Mouse (Mus musculus) intestine, embryonic 15.5 days (tissue): Measurements from ENCODE around the gene Errfi1. TPM values are rescaled to one million over a fixed set of nuclear protein-coding genes. Genes with fewer than 3 reads are reported as not detected.

Experiments used
- ATAC-seq: fragments of 200-750 bp; cut with Nextera tagmentation; 2 replicates; pipeline ENCODE4 v1.8.0; 2017; ENCODE audit warnings: moderate TSS enrichment, moderate library complexity
- H3K27ac ChIP-seq: fragments of 300-500 bp; sonication (generic); 2 replicates; pipeline ENCODE4 v1.5.1; 2015; ENCODE audit warnings: mild to moderate bottlenecking, inconsistent platforms
- H3K27me3 ChIP-seq: fragments of 300-500 bp; sonication (generic); replicated peaks from 2 replicates; pipeline ENCODE4 v1.6.1; 2015; ENCODE audit warnings: inconsistent platforms
- H3K36me3 ChIP-seq: fragments of 300-500 bp; sonication (generic); 2 replicates; pipeline ENCODE4 v1.6.1; 2015; ENCODE audit warnings: inconsistent platforms
- H3K4me1 ChIP-seq: fragments of 300-500 bp; sonication (generic); replicated peaks from 2 replicates; pipeline ENCODE4 v1.6.1; 2015; ENCODE audit warnings: inconsistent platforms
- H3K4me2 ChIP-seq: fragments of 300-500 bp; sonication (generic); replicated peaks from 2 replicates; pipeline ENCODE4 v1.6.1; 2015; ENCODE audit warnings: mild to moderate bottlenecking, inconsistent platforms
- H3K4me3 ChIP-seq: fragments of 300-500 bp; sonication (generic); replicated peaks from 2 replicates; pipeline ENCODE4 v1.5.1; 2015; ENCODE audit warnings: inconsistent platforms
- H3K9ac ChIP-seq: fragments of 300-500 bp; sonication (generic); 2 replicates; pipeline ENCODE4 v1.6.1; 2015; ENCODE audit warnings: inconsistent platforms
- H3K9me3 ChIP-seq: fragments of 300-500 bp; sonication (generic); 2 replicates; pipeline ENCODE4 v1.6.1; 2016; ENCODE audit warnings: inconsistent platforms
- WGBS: fragments of 180-500 bp; shearing (Covaris S2); methylation state at CpG from one replicate; pipeline ENCODE4 v1.1.7; 2015; 5-methylcytosine and 5-hydroxymethylcytosine counted together
- polyA plus RNA-seq: library from polyadenylated mRNA; unstranded; fragments of >200 nt; fragmentation: Nextera tagmentation; extraction: Ambion mirVana; gene quantifications from 2 replicates; pipeline ENCODE4 v1.2.1, GENCODE M21; 2015

Gene Errfi1
- polyA plus RNA-seq, 1 experiment from 2014 or later: 27.8 TPM

DNA sequence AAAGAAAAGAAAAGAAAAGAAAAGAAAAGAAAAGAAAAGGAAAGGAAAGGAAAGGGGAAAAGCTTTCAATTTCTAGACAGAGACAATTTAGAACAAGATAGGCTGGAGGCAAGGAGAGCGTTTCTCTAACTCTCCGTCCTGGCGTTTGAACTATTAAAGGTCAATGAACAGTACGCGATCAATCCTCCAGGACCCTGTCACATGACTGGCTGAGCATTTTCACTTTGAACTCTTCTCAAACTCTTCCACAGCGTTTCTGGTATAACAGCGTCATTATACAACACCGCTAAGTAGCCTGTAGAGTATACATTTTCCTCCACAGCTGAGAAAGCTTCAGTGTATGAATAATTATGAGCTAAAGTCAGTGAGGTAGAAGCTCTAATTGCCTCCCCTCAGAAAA is 1.7 kb upstream of the Errfi1 start:
- Histone ChIP-seq H3K4me3 (no peak overlapping the region), H3K9ac (no peak overlapping the region), H3K27me3 (no peaks in the 10 kb centered on the region), H3K27ac (no peak overlapping the region), H3K4me1 (0 out of 2 replicates have a peak, but pooled peaks cover 4% of the 10 kb centered on the region), H3K4me2 (0 out of 2 replicates have a peak overlapping the region, but pooled peaks have one; percentile 17), H3K36me3 (no peaks in the 10 kb centered on the region), H3K9me3 (no peaks in the 10 kb centered on the region)
- 39% methylated on average over 8 of the region's 8 CpGs for WGBS
- no peak for ATAC-seq

DNA sequence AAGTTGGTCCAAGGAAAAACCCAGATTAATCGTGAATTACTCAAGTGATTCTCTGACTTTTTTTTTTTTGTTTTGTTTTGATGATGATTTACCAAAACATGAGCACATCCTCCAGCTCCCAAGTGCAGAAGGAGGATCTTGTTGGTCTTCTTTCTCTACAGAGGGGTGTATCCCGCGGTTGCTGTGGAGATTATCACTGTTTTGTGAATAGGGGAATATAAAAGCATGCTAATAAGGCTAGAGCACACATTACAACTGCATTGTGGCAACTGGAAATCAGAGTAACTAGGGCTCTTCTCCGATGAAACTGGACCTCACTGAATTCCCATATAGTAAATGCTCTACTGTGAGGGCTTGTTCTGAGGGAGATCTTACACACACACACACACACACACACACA is 1.2 kb upstream of the Errfi1 start:
- Histone ChIP-seq H3K36me3 (no peaks in the 10 kb centered on the region), H3K9ac (no peak overlapping the region), H3K27me3 (no peaks in the 10 kb centered on the region), H3K4me3 (no peak overlapping the region), H3K27ac (peak overlapping the region; percentile 25; the same call in 1 of the 2 replicates), H3K9me3 (no peaks in the 10 kb centered on the region), H3K4me1 (0 out of 2 replicates have a peak, but pooled peaks cover 5% of the 10 kb centered on the region), H3K4me2 (no peak overlapping the region)
- WGBS: 52% methylated on average over 4 of the region's 4 CpGs
- no peak for ATAC-seq

DNA sequence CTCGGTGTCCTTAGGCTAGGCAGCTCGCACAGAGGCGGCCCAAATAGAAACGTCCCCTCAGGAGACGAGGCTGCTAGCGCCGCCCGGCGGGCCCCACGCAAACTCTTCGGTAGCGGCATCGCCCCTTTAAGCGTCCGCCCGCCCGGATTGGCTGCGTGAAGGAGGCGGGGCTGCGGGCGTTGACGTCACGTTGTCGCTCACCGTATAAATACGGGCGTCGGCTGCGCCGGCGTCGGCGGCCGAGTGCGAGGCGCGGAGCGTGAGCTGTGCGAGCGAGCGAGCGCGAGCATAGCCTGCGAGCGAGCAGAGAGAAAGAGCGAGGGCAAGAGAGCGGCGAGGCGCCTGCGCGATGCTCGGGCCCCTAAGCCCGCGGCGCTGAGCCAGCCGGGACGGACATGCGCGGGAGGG is 1.1 kb downstream of the Errfi1 start:
- Histone ChIP-seq H3K4me1 (0 out of 2 replicates have a peak, but pooled peaks cover 5% of the 10 kb centered on the region), H3K27me3 (no peaks in the 10 kb centered on the region), H3K4me3 (peak overlapping the region; percentile 91), H3K4me2 (peak overlapping the region; percentile 76), H3K27ac (peak overlapping the region; percentile 99), H3K9ac (peak overlapping the region; percentile 99), H3K36me3 (no peaks in the 10 kb centered on the region), H3K9me3 (no peaks in the 10 kb centered on the region)
- under 1% methylated on average over 56 of the region's 59 CpGs for WGBS
- ATAC-seq: peak; percentile 90

DNA sequence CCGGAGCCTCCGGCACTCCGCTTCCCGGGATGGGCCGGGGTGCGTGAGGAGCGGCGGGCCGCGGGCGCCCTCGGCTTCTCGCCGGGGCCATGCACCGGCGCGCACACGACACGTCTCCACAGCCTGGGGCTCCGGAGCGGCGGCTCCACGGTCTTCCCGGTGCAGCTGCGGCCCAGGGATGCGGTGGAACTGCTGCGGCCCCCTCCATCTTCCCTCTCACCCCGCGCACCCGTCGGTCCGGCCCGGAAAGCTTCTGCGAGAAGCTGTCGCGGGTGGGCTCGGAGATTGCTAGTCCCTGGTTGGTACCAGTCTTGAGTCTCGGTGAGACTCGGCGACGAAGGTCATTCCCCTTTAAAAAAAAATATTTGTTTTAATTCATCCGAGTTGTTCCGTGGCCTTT is 1.6 kb downstream of the Errfi1 start:
- H3K27ac ChIP-seq: peak overlapping the region; percentile 99
- ATAC-seq: peak; percentile 48
- peak overlapping the region; percentile 99 for H3K9ac ChIP-seq
- peak overlapping the region; percentile 76 for H3K4me2 ChIP-seq
- under 1% methylated on average over 42 of the region's 43 CpGs for WGBS
- H3K4me3 ChIP-seq: peak overlapping the region; percentile 91
- 0 out of 2 replicates have a peak, but pooled peaks cover 5% of the 10 kb centered on the region for H3K4me1 ChIP-seq
- no peaks in the 10 kb centered on the region for H3K27me3 ChIP-seq
- H3K9me3 ChIP-seq: no peaks in the 10 kb centered on the region
- no peaks in the 10 kb centered on the region for H3K36me3 ChIP-seq

GRCm38 (mm10) chr4:150860526-150860925 is 6.8 kb downstream of the Errfi1 start:
- Histone ChIP-seq H3K27me3 (no peaks in the 10 kb centered on the region), H3K9ac (no peak overlapping the region), H3K9me3 (no peaks in the 10 kb centered on the region), H3K4me3 (no peak overlapping the region), H3K36me3 (no peaks in the 10 kb centered on the region), H3K27ac (no peak overlapping the region), H3K4me1 (peaks cover 3% of the 10 kb centered on the region; the same call in 1 of the 2 replicates), H3K4me2 (no peak overlapping the region)
- peak; percentile 62; the same call in 1 of the 2 replicates for ATAC-seq
- WGBS: 45% methylated on average over 4 of the region's 4 CpGs

- no peak overlapping the region for H3K4me2 ChIP-seq
- ATAC-seq: no peak
- peaks cover 3% of the 10 kb centered on the region; the same call in 1 of the 2 replicates for H3K4me1 ChIP-seq
- H3K27me3 ChIP-seq: no peaks in the 10 kb centered on the region
- WGBS: 85% methylated on average over 2 of the region's 2 CpGs
- H3K4me3 ChIP-seq: no peak overlapping the region
- no peak overlapping the region for H3K27ac ChIP-seq
- peaks cover 4% of the 10 kb centered on the region; the same call in 1 of the 2 replicates for H3K36me3 ChIP-seq
- no peak overlapping the region for H3K9ac ChIP-seq
- H3K9me3 ChIP-seq: no peaks in the 10 kb centered on the region
Observed at GRCm38 (mm10) chr4:150861161-150861560, 7.4 kb downstream of the Errfi1 start.

DNA sequence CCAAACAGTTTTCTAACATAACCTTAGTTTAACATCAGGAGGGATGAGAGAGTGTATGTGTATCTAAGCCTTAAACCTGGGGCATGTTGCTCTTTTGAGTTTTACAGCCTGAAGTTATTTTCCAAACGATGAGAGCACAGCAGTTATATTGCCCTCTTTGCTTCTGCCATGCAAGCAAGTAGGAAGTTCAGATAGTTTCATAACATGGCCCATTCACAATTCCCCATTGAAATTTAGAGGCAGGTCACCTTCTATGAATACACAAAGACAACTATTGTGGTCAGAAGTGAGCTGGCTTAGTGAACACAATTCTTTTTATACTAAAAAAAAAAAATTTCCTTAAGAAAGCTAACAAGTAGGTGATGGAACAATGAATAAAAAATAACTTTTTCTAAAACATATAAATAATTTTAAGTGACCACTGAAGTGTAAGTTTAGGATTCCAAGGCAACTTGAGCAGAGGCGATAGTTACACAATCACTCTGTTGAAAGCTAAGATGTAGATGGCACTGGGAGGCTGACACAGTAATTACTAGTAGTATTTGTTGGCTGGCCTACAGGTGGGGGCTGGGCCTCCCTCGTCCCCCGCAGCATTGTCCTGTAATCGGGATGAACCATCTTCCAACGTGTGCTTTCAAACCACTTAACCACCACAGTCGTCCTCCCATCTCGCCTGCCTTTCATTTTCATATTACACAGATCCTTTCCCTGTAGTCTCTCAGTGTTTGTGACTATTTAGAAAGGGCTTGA is 9.1 kb downstream of the Errfi1 start:
- Histone ChIP-seq H3K4me1 (no peaks in the 10 kb centered on the region; the same call in 1 of the 2 replicates), H3K9me3 (no peaks in the 10 kb centered on the region), H3K36me3 (peaks cover 17% of the 10 kb centered on the region), H3K4me3 (no peak overlapping the region), H3K4me2 (no peak overlapping the region), H3K9ac (no peak overlapping the region), H3K27ac (no peak overlapping the region), H3K27me3 (no peaks in the 10 kb centered on the region)
- no peak for ATAC-seq
- WGBS: 62% methylated on average over 8 of the region's 8 CpGs

DNA sequence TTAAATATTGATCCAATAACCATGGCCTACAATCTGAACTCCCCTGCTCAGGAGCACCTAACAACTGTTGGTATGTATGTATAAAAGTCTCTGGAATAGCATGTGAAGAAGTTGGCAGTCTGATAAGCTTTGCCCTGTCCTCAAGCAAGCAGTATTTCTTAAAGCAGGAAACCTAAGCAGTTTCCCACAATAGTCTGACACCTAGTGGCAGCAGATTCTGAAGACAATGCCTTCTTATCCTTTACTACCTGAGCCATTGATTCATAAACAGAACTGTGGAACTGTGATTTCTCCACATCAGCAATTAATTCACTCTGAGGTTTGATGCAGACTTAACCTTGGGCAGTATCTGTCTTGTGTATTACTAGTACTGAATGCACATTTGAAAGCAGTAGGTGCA is 11.7 kb downstream of the Errfi1 start:
- H3K27ac ChIP-seq: no peak overlapping the region
- H3K4me3 ChIP-seq: no peak overlapping the region
- no peak overlapping the region for H3K9ac ChIP-seq
- H3K9me3 ChIP-seq: no peaks in the 10 kb centered on the region
- no peaks in the 10 kb centered on the region for H3K27me3 ChIP-seq
- peaks cover 4% of the 10 kb centered on the region; the same call in 1 of the 2 replicates for H3K4me1 ChIP-seq
- no peak overlapping the region for H3K4me2 ChIP-seq
- H3K36me3 ChIP-seq: peaks cover 17% of the 10 kb centered on the region
- ATAC-seq: no peak

DNA sequence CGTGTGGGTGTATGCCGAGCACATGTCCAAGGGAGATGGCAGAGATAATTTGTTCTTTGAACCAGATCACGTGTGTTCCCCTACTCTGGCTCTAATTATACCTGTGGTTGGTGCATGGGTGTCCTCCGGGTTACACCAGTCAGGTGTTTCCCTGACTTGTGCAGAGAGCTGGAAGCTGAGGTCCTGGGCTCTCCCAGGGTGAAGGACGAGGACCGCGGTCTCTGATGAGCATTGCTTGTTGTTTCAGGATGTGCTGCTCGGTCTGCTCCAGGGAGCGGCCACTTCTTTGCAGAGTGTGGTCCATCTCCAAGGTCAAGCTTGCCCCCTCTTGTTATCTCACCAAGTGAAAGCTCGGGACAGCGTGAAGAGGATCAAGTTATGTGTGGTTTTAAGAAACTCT is 12.3 kb downstream of the Errfi1 start:
- 0 out of 2 replicates have a peak, but pooled peaks have one; percentile 11 for ATAC-seq
- Histone ChIP-seq H3K9ac (no peak overlapping the region), H3K36me3 (peaks cover 17% of the 10 kb centered on the region), H3K27ac (no peak overlapping the region), H3K4me1 (peaks cover 4% of the 10 kb centered on the region; the same call in 1 of the 2 replicates), H3K27me3 (no peaks in the 10 kb centered on the region), H3K9me3 (no peaks in the 10 kb centered on the region), H3K4me3 (no peak overlapping the region), H3K4me2 (no peak overlapping the region)
- whole genome bisulfite sequencing: 88% methylated on average over 11 of the region's 11 CpGs

- no peak overlapping the region for H3K4me3 ChIP-seq
- H3K9me3 ChIP-seq: no peaks in the 10 kb centered on the region
- no peak overlapping the region for H3K4me2 ChIP-seq
- H3K27ac ChIP-seq: no peak overlapping the region
- peaks cover 17% of the 10 kb centered on the region for H3K36me3 ChIP-seq
- 93% methylated on average over 12 of the region's 12 CpGs for WGBS
- peaks cover 7% of the 10 kb centered on the region for H3K4me1 ChIP-seq
- no peak for ATAC-seq
- no peak overlapping the region for H3K9ac ChIP-seq
- H3K27me3 ChIP-seq: no peaks in the 10 kb centered on the region
Observed at GRCm38 (mm10) chr4:150866494-150866893, 12.8 kb downstream of the Errfi1 start.

GRCm38 (mm10) chr4:150868161-150868560 is 14.4 kb downstream of the Errfi1 start:
- Histone ChIP-seq H3K9me3 (no peaks in the 10 kb centered on the region), H3K4me3 (no peak overlapping the region), H3K27ac (no peak overlapping the region), H3K4me2 (no peak overlapping the region), H3K27me3 (no peaks in the 10 kb centered on the region), H3K4me1 (peaks cover 15% of the 10 kb centered on the region), H3K36me3 (peaks cover 17% of the 10 kb centered on the region), H3K9ac (no peak overlapping the region)
- WGBS: 69% methylated on average over 6 of the region's 6 CpGs
- no peak for ATAC-seq

GRCm38 (mm10) chr4:150868859-150869258 is 15.1 kb downstream of the Errfi1 start:
- 70% methylated on average over 2 of the region's 2 CpGs for WGBS
- no peak for ATAC-seq
- Histone ChIP-seq H3K27ac (no peak overlapping the region), H3K4me2 (no peak overlapping the region), H3K9ac (no peak overlapping the region), H3K4me1 (peaks cover 15% of the 10 kb centered on the region), H3K36me3 (peaks cover 17% of the 10 kb centered on the region), H3K9me3 (no peaks in the 10 kb centered on the region), H3K27me3 (no peaks in the 10 kb centered on the region), H3K4me3 (no peak overlapping the region)
